Mouse (Mus musculus): ENCODE results near the gene Opa1. TPM values are rescaled to one million over a fixed set of nuclear protein-coding genes. Genes with fewer than 3 reads are reported as not detected.

Gene Opa1
- polyA plus RNA-seq, 2 experiments: 9.6 to 17.0 TPM

GRCm38 (mm10) chr16:29574013-29574412 lies 5.1 kb upstream of the Opa1 start:
- H3K9ac ChIP-seq (replicated peaks): no peak overlapping the region
- H3K27ac ChIP-seq: no peak overlapping the region
- no peak overlapping the region for H3K4me2 ChIP-seq (ENCODE audit: low read depth)
- DNase-seq (ENCODE audit: low read depth in 3 of 3, low spot score in 3 of 3): no peak
- H3K36me3 ChIP-seq (replicated peaks; ENCODE audit: control insufficient read depth, insufficient read depth, low read depth): no peaks in the 10 kb centered on the region
- no peak for ATAC-seq (ENCODE audit: insufficient read depth)
- H3K4me1 ChIP-seq (replicated peaks; ENCODE audit: control insufficient read depth in 2 of 2, insufficient read depth in 2 of 2, low read length in 1 of 2): no peaks in the 10 kb centered on the region; a peak in 1 of 4 replicates
- H3K27me3 ChIP-seq (ENCODE audit: control insufficient read depth, insufficient read depth, low read length): no peaks in the 10 kb centered on the region
- no peaks in the 10 kb centered on the region for H3K9me3 ChIP-seq (ENCODE audit: control insufficient read depth, low read length)
- no peak overlapping the region for H3K4me3 ChIP-seq (ENCODE audit: insufficient read depth in 1 of 2, low read depth in 2 of 2, low read length in 2 of 2)
- 16% methylated on average over 4 of the region's 4 CpGs for WGBS (ENCODE audit: insufficient replicate concordance)
- TF ChIP-seq EP300 (IDR thresholded peaks at IDR 0.05; ENCODE audit: low read depth) (no peak), CTCF (IDR thresholded peaks at IDR 0.05; ENCODE audit: low read depth) (no peak)

GRCm38 (mm10) chr16:29575620-29576019 lies 3.5 kb upstream of the Opa1 start:
- Histone ChIP-seq H3K27ac (no peak overlapping the region), H3K9me3 (ENCODE audit: control insufficient read depth, low read length) (no peaks in the 10 kb centered on the region), H3K27me3 (ENCODE audit: control insufficient read depth, insufficient read depth, low read length) (no peaks in the 10 kb centered on the region), H3K4me2 (ENCODE audit: low read depth) (no peak overlapping the region), H3K4me1 (replicated peaks; ENCODE audit: control insufficient read depth in 2 of 2, insufficient read depth in 2 of 2, low read length in 1 of 2) (peaks cover 3 to 4% of the 10 kb centered on the region in 2 experiments; a peak in 1 of 4 replicates), H3K9ac (replicated peaks) (no peak overlapping the region), H3K36me3 (replicated peaks; ENCODE audit: control insufficient read depth, insufficient read depth, low read depth) (no peaks in the 10 kb centered on the region), H3K4me3 (ENCODE audit: insufficient read depth in 1 of 2, low read depth in 2 of 2, low read length in 2 of 2) (no peak overlapping the region)
- 5% methylated on average over 5 of the region's 5 CpGs for WGBS (ENCODE audit: insufficient replicate concordance)
- TF ChIP-seq EP300 (IDR thresholded peaks at IDR 0.05; ENCODE audit: low read depth): no peak
- peak; percentile 42; the same call in 1 of the 2 replicates for TF ChIP-seq CTCF (IDR thresholded peaks at IDR 0.05; ENCODE audit: low read depth)
- ATAC-seq (ENCODE audit: insufficient read depth): no peak
- no peak for DNase-seq (ENCODE audit: low read depth in 3 of 3, low spot score in 3 of 3)

DNA sequence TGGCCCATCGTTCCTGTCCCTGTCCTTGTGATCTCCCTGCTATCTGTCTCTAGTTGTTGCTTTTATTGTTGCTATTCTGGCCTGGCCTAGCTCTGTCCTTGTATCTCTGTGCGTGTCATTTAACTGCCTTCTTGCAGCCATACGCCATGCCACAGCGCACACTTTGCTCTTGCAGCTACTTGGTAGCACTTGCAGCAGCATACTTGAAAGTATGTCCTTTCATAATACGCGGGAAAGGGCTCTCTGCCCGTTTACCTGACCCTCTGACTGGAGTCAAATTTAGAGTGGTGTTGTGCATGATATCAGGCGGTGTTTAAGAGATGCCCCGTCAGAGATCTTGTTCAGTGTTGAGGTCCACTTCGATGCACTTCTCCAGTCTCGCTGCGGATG lies 648 bp downstream of the Opa1 start:
- TF ChIP-seq EP300 (IDR thresholded peaks at IDR 0.05; ENCODE audit: low read depth) (no peak), CTCF (IDR thresholded peaks at IDR 0.05; ENCODE audit: low read depth) (no peak)
- no peaks in the 10 kb centered on the region for H3K36me3 ChIP-seq (replicated peaks; ENCODE audit: control insufficient read depth, insufficient read depth, low read depth)
- WGBS (ENCODE audit: insufficient replicate concordance): 6% methylated on average over 12 of the region's 12 CpGs
- peak overlapping the region; percentile 84 to 95 for H3K4me3 ChIP-seq (ENCODE audit: insufficient read depth in 1 of 2, low read depth in 2 of 2, low read length in 2 of 2)
- no peak overlapping the region for H3K27ac ChIP-seq
- peak overlapping the region; percentile 94 for H3K9ac ChIP-seq (replicated peaks)
- DNase-seq (ENCODE audit: low read depth in 3 of 3, low spot score in 3 of 3) (no peak), ATAC-seq (ENCODE audit: insufficient read depth) (peak; percentile 12)
- no peaks in the 10 kb centered on the region for H3K27me3 ChIP-seq (ENCODE audit: control insufficient read depth, insufficient read depth, low read length)
- peaks cover 3 to 4% of the 10 kb centered on the region in 2 experiments; a peak in 1 of 4 replicates for H3K4me1 ChIP-seq (replicated peaks; ENCODE audit: control insufficient read depth in 2 of 2, insufficient read depth in 2 of 2, low read length in 1 of 2)
- H3K4me2 ChIP-seq (ENCODE audit: low read depth): peak overlapping the region; percentile 78
- H3K9me3 ChIP-seq (ENCODE audit: control insufficient read depth, low read length): no peaks in the 10 kb centered on the region

DNA sequence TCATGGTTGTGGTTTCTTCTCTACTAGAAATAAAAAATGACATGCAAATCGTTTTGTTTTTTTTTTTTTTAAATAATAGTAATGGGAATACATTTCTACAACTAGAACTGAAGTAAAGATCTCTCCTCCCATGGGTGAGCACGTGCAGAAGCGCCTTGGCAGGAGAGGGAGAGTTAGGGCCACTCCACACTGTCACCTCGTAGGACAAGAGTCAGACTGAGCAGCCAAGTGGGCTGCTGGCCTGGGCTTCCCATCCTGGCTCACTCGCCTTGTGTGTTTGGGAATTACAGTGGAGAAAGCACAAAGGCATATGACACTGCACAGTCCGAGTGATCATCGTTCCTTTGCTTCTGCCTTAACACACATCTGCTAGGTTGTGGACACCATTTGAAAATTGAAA lies 13.0 kb downstream of the Opa1 start:
- DNase-seq (ENCODE audit: low read depth in 3 of 3, low spot score in 3 of 3) (no peak), ATAC-seq (ENCODE audit: insufficient read depth) (no peak)
- no peak for TF ChIP-seq CTCF (IDR thresholded peaks at IDR 0.05; ENCODE audit: low read depth)
- TF ChIP-seq EP300 (IDR thresholded peaks at IDR 0.05; ENCODE audit: low read depth): no peak
- H3K4me3 ChIP-seq (ENCODE audit: insufficient read depth in 1 of 2, low read depth in 2 of 2, low read length in 2 of 2): no peak overlapping the region
- H3K27ac ChIP-seq: no peak overlapping the region
- H3K36me3 ChIP-seq (replicated peaks; ENCODE audit: control insufficient read depth, insufficient read depth, low read depth): peaks cover 20% of the 10 kb centered on the region
- WGBS (ENCODE audit: insufficient replicate concordance): 69% methylated on average over 7 of the region's 7 CpGs
- no peaks in the 10 kb centered on the region for H3K9me3 ChIP-seq (ENCODE audit: control insufficient read depth, low read length)
- no peak overlapping the region for H3K4me2 ChIP-seq (ENCODE audit: low read depth)
- H3K4me1 ChIP-seq (replicated peaks; ENCODE audit: control insufficient read depth in 2 of 2, insufficient read depth in 2 of 2, low read length in 1 of 2): no peaks in the 10 kb centered on the region
- no peak overlapping the region for H3K9ac ChIP-seq (replicated peaks)
- no peaks in the 10 kb centered on the region for H3K27me3 ChIP-seq (ENCODE audit: control insufficient read depth, insufficient read depth, low read length)

DNA sequence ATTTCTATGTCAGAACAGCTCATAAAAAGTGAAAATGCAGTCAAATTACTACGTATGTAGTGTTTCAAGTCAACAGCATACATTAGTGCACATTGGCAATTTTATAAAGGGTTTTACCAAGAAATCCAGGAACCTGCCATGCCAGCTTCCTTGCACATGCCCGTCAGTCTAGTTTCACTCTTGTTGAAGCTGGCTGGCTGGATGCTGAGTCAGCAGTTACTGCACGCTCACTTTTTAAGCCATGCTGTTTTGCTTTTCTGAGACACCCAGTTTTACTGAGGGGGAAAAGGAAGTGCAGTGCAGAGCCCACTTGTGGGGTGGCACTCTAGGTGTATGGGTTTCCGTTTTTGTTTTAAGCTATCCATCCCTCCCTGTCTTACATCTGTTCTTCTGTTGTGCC lies 18.0 kb downstream of the Opa1 start:
- WGBS (ENCODE audit: insufficient replicate concordance): 74% methylated on average over 4 of the region's 4 CpGs
- Histone ChIP-seq H3K4me2 (ENCODE audit: low read depth) (no peak overlapping the region), H3K4me3 (ENCODE audit: insufficient read depth in 1 of 2, low read depth in 2 of 2, low read length in 2 of 2) (no peak overlapping the region), H3K9me3 (ENCODE audit: control insufficient read depth, low read length) (no peaks in the 10 kb centered on the region), H3K27me3 (ENCODE audit: control insufficient read depth, insufficient read depth, low read length) (no peaks in the 10 kb centered on the region), H3K9ac (replicated peaks) (no peak overlapping the region), H3K4me1 (replicated peaks; ENCODE audit: control insufficient read depth in 2 of 2, insufficient read depth in 2 of 2, low read length in 1 of 2) (no peaks in the 10 kb centered on the region), H3K36me3 (replicated peaks; ENCODE audit: control insufficient read depth, insufficient read depth, low read depth) (peaks cover 5% of the 10 kb centered on the region), H3K27ac (no peak overlapping the region)
- no peak for ATAC-seq (ENCODE audit: insufficient read depth)
- TF ChIP-seq CTCF (IDR thresholded peaks at IDR 0.05; ENCODE audit: low read depth): no peak
- no peak for TF ChIP-seq EP300 (IDR thresholded peaks at IDR 0.05; ENCODE audit: low read depth)
- no peak for DNase-seq (ENCODE audit: low read depth in 3 of 3, low spot score in 3 of 3)
